Mouse (Mus musculus): Measurements from ENCODE around the gene H2al2c. TPM values are rescaled to one million over a fixed set of nuclear protein-coding genes. Genes with fewer than 3 reads are reported as not detected.

Gene H2al2c
- polyA plus RNA-seq (2015; fragmentation: Nextera tagmentation; extraction: Ambion mirVana), result not detected in 2 replicates

DNA sequence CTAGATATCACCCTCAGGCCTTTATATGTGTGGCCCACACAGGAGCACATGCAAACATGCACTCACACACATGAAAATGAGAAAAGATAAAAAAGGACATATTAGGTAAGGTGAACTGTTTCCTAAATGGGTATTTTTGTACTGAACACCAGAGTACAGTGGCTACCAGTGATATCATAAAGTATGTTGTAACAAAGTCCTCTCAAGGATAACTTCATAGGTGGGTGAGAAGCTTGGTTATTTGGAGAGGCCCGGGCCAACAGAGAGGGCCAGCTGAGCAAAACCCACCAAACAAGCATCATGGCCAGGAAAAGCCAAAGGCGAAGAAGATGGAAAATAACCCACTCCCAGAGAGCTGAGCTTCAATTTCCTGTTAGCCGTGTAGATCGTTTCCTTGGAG lies at the start of gene H2al2c:
TSS of gene H2al2c (plus strand) at position 301 of the 400 bp plus-strand sequence.

Other genes starting within 250 kb of the H2al2c start
- gene Sry, start 64.6 kb downstream of the H2al2c start, polyA plus RNA-seq (2015; fragmentation: Nextera tagmentation; extraction: Ambion mirVana), result not detected in 2 replicates
- gene H2al2b, start 121.6 kb downstream of the H2al2c start, polyA plus RNA-seq (2015; fragmentation: Nextera tagmentation; extraction: Ambion mirVana), result not detected in 2 replicates
- not detected in 2 replicates for gene Gm4064, start 197.1 kb downstream of the H2al2c start, polyA plus RNA-seq (2015; fragmentation: Nextera tagmentation; extraction: Ambion mirVana)
- not detected in 2 replicates for gene Rbmy, start 231.6 kb downstream of the H2al2c start, polyA plus RNA-seq (2015; fragmentation: Nextera tagmentation; extraction: Ambion mirVana)
- not detected in 2 replicates for gene Gm10256, start 231.6 kb downstream of the H2al2c start, polyA plus RNA-seq (2015; fragmentation: Nextera tagmentation; extraction: Ambion mirVana)